Mouse (Mus musculus) kidney, postnatal 0 days (tissue): ENCODE data around the gene Gm20388. TPM values are rescaled to one million over a fixed set of nuclear protein-coding genes. Genes with fewer than 3 reads are reported as not detected.

Experiments
- ATAC-seq: fragments of 200-750 bp; cut with Nextera tagmentation; replicated peaks from 2 replicates; pipeline ENCODE4 v1.8.0; 2017; ENCODE audit warnings: low read depth, moderate number of reproducible peaks, moderate TSS enrichment, moderate library complexity; ENCODE audit not compliant: low FRiP score
- DNase-seq: peaks from one replicate; pipeline ENCODE4 v3.0.0-alpha.2; 2016; ENCODE audit warnings: low spot score
- H3K27ac ChIP-seq: fragments of 300-500 bp; sonication (generic); 2 replicates; pipeline ENCODE4 v1.5.1; 2014; ENCODE audit warnings: mild to moderate bottlenecking
- H3K27me3 ChIP-seq: fragments of 300-500 bp; sonication (generic); 2 replicates; pipeline ENCODE4 v1.6.1; 2014; ENCODE audit warnings: low read length, mixed read lengths; ENCODE audit not compliant: insufficient read depth
- H3K36me3 ChIP-seq: fragments of 300-500 bp; sonication (generic); 2 replicates; pipeline ENCODE4 v1.6.1; 2014; ENCODE audit warnings: low read length, mixed read lengths; ENCODE audit not compliant: insufficient read depth
- H3K4me1 ChIP-seq: fragments of 300-500 bp; sonication (generic); replicated peaks from 2 replicates; pipeline ENCODE4 v1.6.1; 2014; ENCODE audit warnings: antibody characterized with exemption, low read length, mixed read lengths; ENCODE audit not compliant: insufficient read depth
- H3K4me2 ChIP-seq: fragments of 300-500 bp; sonication (generic); 2 replicates; pipeline ENCODE4 v1.6.1; 2014; ENCODE audit warnings: mild to moderate bottlenecking, low read length, moderate library complexity, mixed read lengths
- H3K4me3 ChIP-seq: fragments of 300-500 bp; sonication (generic); replicated peaks from 2 replicates; pipeline ENCODE4 v1.5.1; 2014; ENCODE audit warnings: low read depth, low read length
- H3K9ac ChIP-seq: fragments of 300-500 bp; sonication (generic); 2 replicates; pipeline ENCODE4 v1.6.1; 2014; ENCODE audit warnings: low read depth, low read length
- H3K9me3 ChIP-seq: fragments of 300-500 bp; sonication (generic); replicated peaks from 2 replicates; pipeline ENCODE4 v1.6.1; 2016; ENCODE audit warnings: low read length, inconsistent platforms, mixed read lengths
- CTCF ChIP-seq: IDR thresholded peaks from 2 replicates; pipeline ENCODE4 v1.5.1; 2016; ENCODE audit warnings: antibody characterized with exemption, low read depth, mild to moderate bottlenecking, moderate library complexity
- WGBS: fragments of 180-500 bp; shearing (Covaris S2); extraction: QIAGEN DNeasy Blood & Tissue Kit; methylation state at CpG from one replicate; pipeline ENCODE4 v1.1.7; 2014; 5-methylcytosine and 5-hydroxymethylcytosine counted together
- polyA plus RNA-seq: library from polyadenylated mRNA; unstranded; fragments of >200 nt; fragmentation: Nextera tagmentation; extraction: Ambion mirVana; gene quantifications from 2 replicates; pipeline ENCODE4 v1.2.1, GENCODE M21; 2015

Gene Gm20388
- polyA plus RNA-seq, 1 experiment from 2014 or later: not detected

DNA sequence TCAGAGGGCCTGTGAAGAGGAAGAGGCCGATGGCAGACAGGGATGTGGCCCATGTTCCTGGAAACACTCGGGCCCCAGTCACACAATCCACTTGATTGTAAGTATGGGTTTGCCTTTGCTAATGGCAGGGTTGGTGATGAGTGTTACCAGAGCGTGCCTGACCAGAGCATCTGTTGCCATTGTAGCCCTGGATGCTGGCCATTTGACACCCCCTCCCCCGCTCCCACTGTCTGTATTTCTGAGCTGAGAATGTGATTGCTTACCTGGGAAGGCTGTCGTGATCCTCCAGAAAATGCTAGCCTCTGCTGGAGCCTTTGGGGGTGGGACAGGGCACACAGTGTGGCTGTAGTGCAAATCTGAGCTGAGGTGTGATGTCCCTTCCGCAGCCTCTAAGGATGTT is 962.0 kb downstream of the Gm20388 start:
- Histone ChIP-seq H3K9ac (no peak overlapping the region), H3K4me1 (no peaks in the 10 kb centered on the region), H3K9me3 (no peaks in the 10 kb centered on the region), H3K4me3 (no peak overlapping the region), H3K36me3 (no peaks in the 10 kb centered on the region), H3K27me3 (no peaks in the 10 kb centered on the region), H3K4me2 (no peak overlapping the region), H3K27ac (no peak overlapping the region)
- TF ChIP-seq CTCF: no peak
- ATAC-seq (no peak), DNase-seq (no peak)
- WGBS: 72% methylated on average over 6 of the region's 6 CpGs

DNA sequence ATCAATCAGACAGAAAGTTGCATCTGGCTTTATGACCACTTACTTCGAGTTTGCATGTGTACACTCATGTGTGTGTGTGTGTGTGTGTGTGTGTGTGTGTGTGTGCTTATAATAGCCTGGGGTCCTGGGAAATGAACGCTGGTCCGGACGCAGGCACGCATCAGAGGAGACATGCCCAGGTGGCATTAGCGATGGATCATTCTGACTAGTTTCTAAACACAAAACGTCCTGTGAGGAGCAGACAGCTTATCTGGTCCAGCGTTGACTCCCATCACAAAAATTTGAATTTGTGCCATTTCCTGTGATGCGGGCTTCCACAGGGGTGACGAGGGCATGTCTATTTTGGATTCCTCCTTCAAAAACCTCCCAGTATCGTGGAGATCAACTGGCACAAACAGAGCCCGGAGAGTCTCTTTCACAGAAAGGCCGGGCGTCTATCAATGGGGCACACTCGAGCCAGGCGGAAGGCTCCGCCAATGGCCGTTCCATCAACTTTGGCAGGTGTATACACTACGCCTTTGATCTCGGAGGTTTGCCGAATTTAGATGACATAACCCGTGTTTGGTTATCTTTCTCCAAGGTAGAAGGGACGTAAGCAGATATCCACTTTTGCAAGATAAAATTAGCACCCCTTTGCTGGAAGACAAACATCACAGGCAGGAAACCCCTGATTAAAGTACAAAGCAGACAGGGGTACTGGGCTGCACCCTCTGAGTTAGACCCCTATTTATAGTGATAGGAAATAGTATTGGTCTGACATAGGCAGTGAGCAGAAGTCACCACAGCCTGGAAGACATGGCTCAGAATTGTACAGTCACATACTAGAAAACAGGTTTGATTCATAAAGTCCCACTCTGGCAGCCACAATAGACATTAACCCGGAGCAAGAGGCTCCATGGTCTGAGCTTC is 965.6 kb downstream of the Gm20388 start:
- Histone ChIP-seq H3K9me3 (no peaks in the 10 kb centered on the region), H3K9ac (no peak overlapping the region), H3K4me1 (no peaks in the 10 kb centered on the region), H3K27ac (no peak overlapping the region), H3K27me3 (peaks cover 11% of the 10 kb centered on the region; the same call in 1 of the 2 replicates), H3K36me3 (no peaks in the 10 kb centered on the region), H3K4me3 (no peak overlapping the region), H3K4me2 (no peak overlapping the region)
- WGBS: 74% methylated on average over 24 of the region's 24 CpGs
- TF ChIP-seq CTCF: no peak
- DNase-seq (no peak), ATAC-seq (no peak)

DNA sequence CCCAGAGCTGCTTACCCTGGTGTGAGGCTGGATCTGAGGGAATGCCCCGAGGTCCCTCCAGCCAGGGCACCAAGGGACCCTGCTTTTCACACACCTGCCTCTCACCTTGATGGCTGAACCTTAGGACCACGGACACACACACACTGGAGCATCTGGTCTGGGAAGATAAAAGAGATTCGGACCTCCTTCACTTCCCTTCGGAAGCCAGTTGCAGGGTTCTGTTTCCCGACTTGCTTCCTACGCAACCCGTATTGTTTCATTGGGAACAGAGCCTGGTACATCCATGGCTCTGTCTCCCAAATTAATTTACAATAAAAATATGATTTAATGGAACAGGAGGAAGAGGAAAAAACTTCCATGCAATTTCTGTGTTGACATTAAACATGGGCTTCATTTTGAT is 966.4 kb downstream of the Gm20388 start:
- no peak overlapping the region for H3K4me3 ChIP-seq
- DNase-seq (no peak), ATAC-seq (no peak)
- peaks cover 19% of the 10 kb centered on the region for H3K27me3 ChIP-seq
- H3K9me3 ChIP-seq: no peaks in the 10 kb centered on the region
- no peak overlapping the region for H3K4me2 ChIP-seq
- no peaks in the 10 kb centered on the region for H3K36me3 ChIP-seq
- no peak overlapping the region for H3K27ac ChIP-seq
- no peak for TF ChIP-seq CTCF
- H3K4me1 ChIP-seq: no peaks in the 10 kb centered on the region
- no peak overlapping the region for H3K9ac ChIP-seq
- 74% methylated on average over 7 of the region's 7 CpGs for WGBS

DNA sequence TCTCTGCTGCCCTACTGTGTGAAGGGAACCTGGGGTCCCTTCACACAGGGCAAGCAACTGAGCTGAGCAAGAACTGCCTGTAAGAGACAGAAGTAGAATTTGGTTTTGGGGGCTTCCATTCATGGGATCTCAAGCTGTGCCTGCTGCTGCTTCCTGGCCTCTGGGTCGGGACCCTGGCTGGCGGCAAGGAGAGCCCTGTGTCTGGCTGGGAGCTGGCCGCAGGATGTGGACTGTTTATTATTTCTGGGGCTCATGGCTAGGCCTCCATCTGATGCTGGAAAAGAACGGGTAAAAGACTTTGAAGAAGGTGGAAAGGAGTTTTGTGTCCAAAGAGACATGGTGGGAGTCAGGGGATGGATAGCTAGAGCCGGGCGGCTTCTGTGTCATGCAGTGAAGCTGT is 969.3 kb downstream of the Gm20388 start:
- TF ChIP-seq CTCF: no peak
- 51% methylated on average over 6 of the region's 6 CpGs for WGBS
- DNase-seq (no peak), ATAC-seq (no peak)
- no peaks in the 10 kb centered on the region for H3K9me3 ChIP-seq
- no peak overlapping the region for H3K9ac ChIP-seq
- no peak overlapping the region for H3K27ac ChIP-seq
- H3K36me3 ChIP-seq: no peaks in the 10 kb centered on the region
- no peaks in the 10 kb centered on the region for H3K4me1 ChIP-seq
- no peak overlapping the region for H3K4me2 ChIP-seq
- H3K4me3 ChIP-seq: no peak overlapping the region
- H3K27me3 ChIP-seq: peaks cover 46% of the 10 kb centered on the region

DNA sequence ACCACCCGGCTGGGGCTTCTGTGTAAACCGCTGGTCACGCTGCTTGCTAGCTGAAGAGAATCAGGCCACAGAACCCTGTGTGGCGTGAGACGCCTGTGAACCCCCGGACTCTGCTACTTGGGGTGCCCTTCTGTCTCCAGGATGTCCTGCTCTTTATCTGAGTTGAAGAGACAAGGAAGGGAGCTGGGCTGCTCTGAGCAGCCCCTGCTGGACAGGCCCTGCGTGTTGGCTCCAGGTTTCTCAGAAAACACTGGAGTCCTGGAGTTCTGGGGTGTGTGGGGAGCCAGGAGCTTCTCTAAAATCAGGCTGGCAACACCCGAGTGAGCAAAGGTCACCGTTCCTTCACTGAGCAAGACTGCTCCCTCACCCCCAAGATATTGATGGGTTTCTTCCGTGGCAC is 971.0 kb downstream of the Gm20388 start:
- Histone ChIP-seq H3K4me3 (no peak overlapping the region), H3K9ac (no peak overlapping the region), H3K4me2 (no peak overlapping the region), H3K27me3 (peaks cover 63% of the 10 kb centered on the region), H3K36me3 (no peaks in the 10 kb centered on the region), H3K27ac (no peak overlapping the region), H3K4me1 (no peaks in the 10 kb centered on the region), H3K9me3 (no peaks in the 10 kb centered on the region)
- ATAC-seq (no peak), DNase-seq (no peak)
- WGBS: 74% methylated on average over 10 of the region's 10 CpGs
- no peak for TF ChIP-seq CTCF

DNA sequence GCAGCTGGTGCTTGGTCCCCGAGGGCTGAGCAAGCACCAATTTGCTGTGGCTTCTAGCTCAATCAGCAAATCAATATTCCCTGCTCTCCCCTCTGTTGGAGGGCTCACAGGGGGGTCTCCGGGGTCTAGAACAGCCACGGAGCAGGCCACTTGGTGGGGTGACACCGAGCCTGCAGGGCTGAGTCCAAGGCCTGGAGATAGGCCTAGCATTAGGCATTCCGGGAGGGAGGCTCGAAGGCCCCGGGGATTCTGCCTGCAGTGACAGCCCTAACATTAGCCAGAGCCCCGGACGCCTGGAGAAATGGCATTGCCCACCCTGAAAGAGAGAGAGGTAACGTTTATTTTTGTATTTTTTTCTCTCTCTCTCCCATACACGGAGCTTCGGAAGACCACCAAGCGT is 972.0 kb downstream of the Gm20388 start:
- Histone ChIP-seq H3K4me2 (no peak overlapping the region), H3K36me3 (no peaks in the 10 kb centered on the region), H3K9me3 (no peaks in the 10 kb centered on the region), H3K4me3 (no peak overlapping the region), H3K4me1 (no peaks in the 10 kb centered on the region), H3K9ac (no peak overlapping the region), H3K27me3 (peaks cover 72% of the 10 kb centered on the region), H3K27ac (no peak overlapping the region)
- TF ChIP-seq CTCF: no peak
- DNase-seq (no peak), ATAC-seq (no peak)
- WGBS: 31% methylated on average over 13 of the region's 13 CpGs
